Mouse (Mus musculus): ENCODE data around the gene Hrasls5.

DNA sequence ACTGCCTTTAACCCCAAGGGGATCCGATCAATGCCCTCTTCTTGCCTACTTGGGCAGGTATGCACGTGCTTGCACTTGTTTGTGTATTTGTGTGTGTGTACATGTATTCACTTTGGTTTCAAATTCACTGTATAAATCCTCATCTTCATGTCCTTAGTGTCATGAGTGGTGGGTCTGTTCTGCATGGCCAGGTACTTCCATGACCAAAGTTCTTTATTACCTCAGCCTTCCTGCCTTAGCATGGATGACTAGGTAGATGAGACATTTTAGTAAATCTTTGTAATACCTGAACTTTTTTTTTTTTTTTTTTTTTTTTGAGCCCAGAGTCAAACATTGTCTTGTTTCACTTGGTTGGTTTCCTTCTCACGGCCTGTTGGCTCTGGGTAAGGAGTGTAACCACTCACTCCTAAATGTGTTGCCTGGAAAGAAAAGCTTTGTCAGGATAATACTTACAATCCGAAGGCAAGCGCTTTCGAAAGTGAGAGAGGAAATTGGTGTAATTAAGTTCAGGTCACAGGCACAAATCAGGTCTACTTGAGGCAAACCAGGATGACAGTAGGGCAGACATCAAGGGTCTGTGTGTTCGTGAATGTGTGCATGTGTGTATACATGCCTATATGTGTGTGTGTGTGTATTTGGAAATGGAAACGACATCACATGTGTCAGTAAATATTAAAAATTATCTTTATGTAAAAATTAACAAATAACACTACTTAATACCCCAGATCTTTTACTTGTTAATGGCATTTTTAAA is 36.7 kb downstream of the Hrasls5 start:
- TF ChIP-seq CTCF (IDR thresholded peaks at IDR 0.05; ENCODE audit: low read depth, low read length): no peak
- TF ChIP-seq POLR2A (IDR thresholded peaks at IDR 0.05; ENCODE audit: extremely low read depth, insufficient read depth, low read length): no peak

Measured in liver, adult 2 months (tissue).